Mouse (Mus musculus): ENCODE results near the gene Tdgf1. TPM values are rescaled to one million over a fixed set of nuclear protein-coding genes. Genes with fewer than 3 reads are reported as not detected.

Tdgf1 gene
- total RNA-seq, 2 experiments from 2014 or later = 0.10 TPM; not detected in 1

- intact Hi-C loops (cut with DNase I) = loop anchor here (2.0 to 10.0 kb wide), 4 partner anchors 32 to 540 kb away; partner anchors contain the start of gene Ngp
- no peak for DNase-seq
These were observed 8.9 kb upstream of the Tdgf1 start for GRCm38 (mm10) chr9:110954681-110955445.

- intact Hi-C loops (cut with DNase I) = loop anchor here (2.0 to 10.0 kb wide), 4 partner anchors 31 to 539 kb away; partner anchors contain the start of gene Ngp
- DNase-seq = peak; percentile 78 to 83
These were observed 7.8 kb upstream of the Tdgf1 start for GRCm38 (mm10) chr9:110953550-110954461.

DNA sequence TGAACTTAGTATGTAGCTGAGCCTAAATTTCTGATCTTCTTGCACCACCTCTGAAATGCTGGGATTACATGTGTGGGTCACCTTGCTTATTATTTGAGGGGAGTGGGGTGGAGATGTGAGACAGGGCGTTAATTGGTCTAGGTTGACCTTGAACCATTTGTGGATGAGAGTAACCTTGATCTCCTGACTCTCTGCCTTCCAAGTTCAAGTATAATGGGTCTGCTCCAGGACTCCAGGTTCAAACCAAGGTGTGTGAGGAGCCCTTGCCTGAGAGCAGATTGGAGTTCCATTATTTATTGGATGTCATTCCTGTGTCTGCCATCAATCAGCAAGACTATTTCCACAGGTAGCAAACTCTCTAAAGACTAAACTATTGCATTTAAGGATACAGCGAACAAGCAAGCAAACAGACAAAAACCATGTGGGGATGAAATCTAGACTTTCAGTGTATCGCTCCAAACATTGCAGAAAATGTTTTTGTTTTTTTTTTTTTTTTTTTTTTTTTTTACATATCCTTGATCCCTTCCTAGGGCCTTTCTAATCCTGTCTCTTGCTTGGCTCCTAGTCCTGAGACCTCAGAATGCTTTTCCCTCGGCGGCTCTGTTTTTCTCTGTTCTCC lies 7.1 kb upstream of the Tdgf1 start:
- no peak for DNase-seq
- intact Hi-C loops (cut with DNase I) = loop anchor here (5.0 to 10.0 kb wide), 3 partner anchors 171 to 538 kb away; partner anchors contain the start of gene Ngp

- intact Hi-C loops (cut with DNase I) = loop anchor here (5.0 to 10.0 kb wide), 3 partner anchors 170 to 538 kb away; partner anchors contain the start of gene Ngp
- no peak for DNase-seq
These were observed 6.4 kb upstream of the Tdgf1 start for GRCm38 (mm10) chr9:110952398-110952797.

DNA sequence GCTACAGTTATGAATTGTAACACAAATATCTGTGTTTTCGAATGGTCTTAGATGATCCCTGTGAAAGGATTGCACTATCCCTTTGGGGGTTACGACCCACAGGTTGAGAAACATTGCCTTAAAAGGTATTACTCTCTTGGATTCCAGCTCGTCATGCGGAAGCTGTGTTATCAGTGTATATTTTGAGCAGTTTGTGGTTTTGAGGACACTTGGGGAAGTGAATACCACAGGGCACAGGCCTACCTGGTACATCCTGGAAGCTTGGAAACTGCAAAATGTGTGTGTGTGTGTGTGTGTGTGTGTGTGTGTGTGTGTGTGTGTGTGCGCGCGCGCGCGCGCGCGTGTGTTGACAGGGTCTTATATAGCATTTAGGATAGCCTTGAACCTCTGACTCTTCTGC lies 5.9 kb upstream of the Tdgf1 start:
- intact Hi-C loops (cut with DNase I) = loop anchor here (5.0 to 10.0 kb wide), 3 partner anchors 170 to 537 kb away; partner anchors contain the start of gene Ngp
- DNase-seq = no peak

GRCm38 (mm10) chr9:110951397-110951796 lies 5.4 kb upstream of the Tdgf1 start, which contains the start of gene Lrrc2:
Gene Lrrc2, plus strand, starts transcription at chr9:110951545.
- no peak for DNase-seq
- intact Hi-C loops (cut with DNase I) = loop anchor here (5.0 to 10.0 kb wide), 3 partner anchors 169 to 537 kb away; partner anchors contain the start of gene Ngp

GRCm38 (mm10) chr9:110950109-110950508 lies 4.2 kb upstream of the Tdgf1 start:
- intact Hi-C loops (cut with DNase I) = loop anchor here (5.0 to 10.0 kb wide), 3 partner anchors 168 to 535 kb away; partner anchors contain the start of gene Ngp
- DNase-seq = no peak

DNA sequence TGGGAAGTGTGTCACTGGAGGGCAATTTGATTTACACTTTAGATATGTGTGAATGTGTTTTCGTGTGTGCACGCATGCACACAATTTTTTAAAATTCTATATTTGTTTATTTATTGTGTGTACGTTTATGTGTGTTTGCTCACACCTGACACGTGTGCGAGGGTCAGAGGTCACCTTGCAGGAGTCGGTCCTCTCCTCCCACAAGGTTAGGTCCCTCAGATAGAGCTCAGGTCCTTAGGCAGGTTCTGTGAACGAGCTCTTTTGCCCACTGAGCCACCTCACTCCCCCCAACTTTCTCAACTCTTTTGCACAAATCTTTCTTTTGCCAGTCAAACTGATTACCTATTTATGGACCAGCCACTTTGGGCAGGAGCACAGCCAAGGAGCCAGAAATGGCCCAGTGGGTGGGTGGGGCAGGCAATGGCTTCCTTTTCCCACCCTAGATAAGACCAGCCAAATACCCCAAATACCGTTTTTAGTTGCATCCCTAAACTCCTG lies 2.9 kb upstream of the Tdgf1 start:
- no peak for DNase-seq
- intact Hi-C loops (cut with DNase I) = no loop called here

DNA sequence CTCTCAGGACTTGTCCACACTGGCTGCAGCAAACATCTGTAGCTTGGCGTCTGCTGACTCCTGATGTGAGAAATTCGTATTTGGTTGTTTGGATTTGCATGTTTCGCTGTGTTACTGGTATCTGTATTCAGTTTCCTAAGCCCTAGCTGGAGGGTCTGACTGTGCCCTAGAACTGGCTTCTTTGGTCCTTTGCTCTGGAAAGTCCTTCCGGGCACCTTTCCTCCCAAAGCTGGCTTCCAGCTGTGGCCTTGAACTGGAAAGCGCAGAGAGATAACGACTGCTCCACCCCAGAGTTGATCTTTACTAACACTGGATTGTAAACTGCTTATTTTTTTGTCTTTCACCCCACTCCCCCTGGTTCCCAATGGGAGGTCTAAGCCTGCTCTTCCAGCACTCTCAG lies 1.9 kb upstream of the Tdgf1 start:
- intact Hi-C loops (cut with DNase I) = no loop called here
- no peak for DNase-seq

DNA sequence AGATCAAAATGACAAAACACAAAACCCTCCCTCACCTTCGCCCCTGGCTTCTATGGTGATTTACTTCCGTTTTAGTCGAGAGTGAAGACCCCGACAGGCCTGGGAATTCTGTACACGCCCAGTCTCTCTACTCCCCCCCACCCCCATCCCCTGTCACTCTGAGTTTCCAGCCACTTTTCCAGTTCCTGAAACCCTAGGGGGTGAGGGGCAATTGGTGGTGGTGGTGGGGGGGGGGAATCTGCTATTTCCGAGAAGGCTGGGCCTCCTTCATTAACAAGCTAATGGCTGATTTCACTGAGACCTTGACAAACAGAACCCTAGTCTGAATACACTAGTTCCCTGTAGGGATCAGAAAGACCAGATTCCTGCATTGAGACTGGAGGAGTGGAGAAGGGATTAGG lies 1.3 kb upstream of the Tdgf1 start:
- intact Hi-C loops (cut with DNase I) = no loop called here
- no peak for DNase-seq

DNA sequence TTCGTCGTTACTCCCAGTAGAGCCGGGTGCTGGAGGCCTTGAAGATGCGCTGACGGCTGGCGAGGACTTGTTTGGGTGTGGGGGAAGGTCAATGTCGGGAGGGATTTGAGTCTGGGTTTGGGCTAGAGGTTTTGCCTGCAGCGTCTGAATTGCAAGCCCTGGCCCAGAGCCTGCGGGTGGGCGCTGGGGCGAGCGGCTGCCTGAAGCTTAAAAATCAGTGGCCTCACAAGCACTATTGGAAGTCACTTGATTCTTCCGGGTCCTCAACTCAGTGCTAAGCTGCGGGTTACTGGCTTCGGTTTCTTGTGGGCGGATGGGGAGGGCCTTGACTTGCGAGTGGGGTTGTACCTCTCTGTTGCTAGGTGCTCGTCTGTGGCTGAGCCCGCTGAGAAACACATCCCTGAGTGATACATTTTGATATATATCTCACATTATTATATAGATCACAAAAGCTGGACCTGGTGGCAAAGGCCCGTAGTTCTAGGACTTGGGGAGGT lies 638 bp upstream of the Tdgf1 start:
- DNase-seq = no peak
- intact Hi-C loops (cut with DNase I) = no loop called here

GRCm38 (mm10) chr9:110945343-110945742 lies 615 bp downstream of the Tdgf1 start:
- DNase-seq = no peak
- intact Hi-C loops (cut with DNase I) = no loop called here

GRCm38 (mm10) chr9:110944265-110944664 lies 1.7 kb downstream of the Tdgf1 start:
- intact Hi-C loops (cut with DNase I) = loop anchor here (5.0 kb wide), 1 partner anchor 82 kb away; no protein-coding TSS in a partner anchor
- peak; percentile 23 to 46 for DNase-seq

- intact Hi-C loops (cut with DNase I) = no loop called here
- DNase-seq = no peak
These were observed 8.2 kb downstream of the Tdgf1 start for GRCm38 (mm10) chr9:110937506-110938490.

DNA sequence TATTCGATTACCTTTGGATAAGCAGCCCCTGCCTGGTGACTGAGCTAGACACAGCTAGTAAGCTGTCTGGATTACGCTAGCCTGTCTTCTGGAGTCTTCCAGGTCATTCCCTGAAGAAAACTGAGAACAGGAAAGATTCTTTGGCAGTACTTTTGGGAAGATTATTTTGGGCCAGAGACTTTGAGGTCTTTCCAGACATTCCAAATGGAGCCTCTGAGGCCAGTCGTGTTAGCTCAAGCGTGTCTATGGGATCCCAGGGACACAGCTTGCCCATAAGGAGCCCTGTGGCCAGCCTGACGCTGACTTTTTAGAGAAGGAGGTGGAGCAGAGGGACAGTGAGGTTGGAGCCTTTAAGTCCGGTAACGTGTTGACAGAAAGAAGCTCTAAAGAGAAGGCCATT lies 10.0 kb downstream of the Tdgf1 start:
- intact Hi-C loops (cut with DNase I) = no loop called here
- DNase-seq = no peak

GRCm38 (mm10) chr9:110933850-110934437 lies 12.0 kb downstream of the Tdgf1 start:
- DNase-seq = peak in 1 of 2 experiments; percentile 22

DNA sequence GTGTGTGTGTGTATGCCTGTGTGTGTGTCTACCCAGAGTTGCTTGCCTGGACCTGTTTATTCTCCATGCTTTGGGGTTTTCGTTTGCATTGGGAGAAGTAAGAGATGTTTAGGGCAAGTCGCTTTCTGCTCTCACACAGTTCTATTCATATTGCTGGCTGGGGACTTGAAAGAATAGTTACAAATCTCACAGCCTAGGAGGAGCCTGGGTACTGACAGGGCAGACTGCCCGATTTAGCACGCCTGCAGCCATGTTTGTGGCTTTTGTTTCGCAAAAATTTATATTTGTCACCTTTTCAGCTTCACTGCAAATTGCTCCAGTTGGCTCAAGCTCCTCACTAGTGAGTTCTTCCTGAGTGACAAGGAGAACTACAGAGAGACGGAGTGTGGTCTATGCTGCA lies 14.4 kb downstream of the Tdgf1 start:
- DNase-seq = no peak
- intact Hi-C loops (cut with DNase I) = no loop called here

More at GRCm38 (mm10) chr9:110933850-110934437, 12.0 kb downstream of the Tdgf1 start:
- intact Hi-C loops (cut with DNase I) = no loop called here

GRCm38 (mm10) chr9:110922759-110923158 lies 23.2 kb downstream of the Tdgf1 start:
- peak; percentile 84 to 89 for DNase-seq
- intact Hi-C loops (cut with DNase I) = loop anchor here (2.0 to 5.0 kb wide), 4 partner anchors 20 to 150 kb away; no protein-coding TSS in a partner anchor

All from heart, postnatal 14 days (tissue).